Mouse (Mus musculus) stomach, embryonic 16.5 days (tissue): Measurements from ENCODE around the gene Tet2. TPM values are rescaled to one million over a fixed set of nuclear protein-coding genes. Genes with fewer than 3 reads are reported as not detected.
"Not testable (repeated sequence)": the region's sequence is repeated elsewhere in the genome, so short reads cannot be mapped to it uniquely, and the experiment has no call there.

ENCODE experiments used
- ATAC-seq: fragments of 200-750 bp; cut with Nextera tagmentation; 2 replicates; pipeline ENCODE4 v1.8.0; 2017; ENCODE audit warnings: moderate number of reproducible peaks, moderate TSS enrichment; ENCODE audit not compliant: insufficient read depth, low FRiP score
- H3K27ac ChIP-seq: fragments of 300-500 bp; sonication (generic); 2 replicates; pipeline ENCODE4 v1.5.1; 2014; ENCODE audit warnings: low read length
- H3K27me3 ChIP-seq: fragments of 300-500 bp; sonication (generic); 2 replicates; pipeline ENCODE4 v1.6.1; 2014; ENCODE audit warnings: low read length, control low read depth, mixed read lengths; ENCODE audit not compliant: control insufficient read depth, insufficient read depth
- H3K36me3 ChIP-seq: fragments of 300-500 bp; sonication (generic); 2 replicates; pipeline ENCODE4 v1.6.1; 2014; ENCODE audit warnings: low read length; ENCODE audit not compliant: control insufficient read depth, insufficient read depth
- H3K4me1 ChIP-seq: fragments of 300-500 bp; sonication (generic); 2 replicates; pipeline ENCODE4 v1.6.1; 2014; ENCODE audit warnings: low read length, control low read depth, mixed read lengths; ENCODE audit not compliant: control insufficient read depth, insufficient read depth
- H3K4me2 ChIP-seq: fragments of 300-500 bp; sonication (generic); 2 replicates; pipeline ENCODE4 v1.6.1; 2014; ENCODE audit warnings: low read depth, low read length, mixed read lengths
- H3K4me3 ChIP-seq: fragments of 300-500 bp; sonication (generic); replicated peaks from 2 replicates; pipeline ENCODE4 v1.5.1; 2014; ENCODE audit warnings: mild to moderate bottlenecking, low read length
- H3K9ac ChIP-seq: fragments of 300-500 bp; sonication (generic); 2 replicates; pipeline ENCODE4 v1.6.1; 2014; ENCODE audit warnings: low read length
- H3K9me3 ChIP-seq: fragments of 300-500 bp; sonication (generic); replicated peaks from 2 replicates; pipeline ENCODE4 v1.6.1; 2016; ENCODE audit warnings: low read length, control low read depth; ENCODE audit not compliant: control insufficient read depth
- WGBS: fragments of 180-500 bp; shearing (Covaris S2); extraction: QIAGEN DNeasy Blood & Tissue Kit; methylation state at CpG from one replicate; pipeline ENCODE4 v1.1.7; 2014; 5-methylcytosine and 5-hydroxymethylcytosine counted together
- polyA plus RNA-seq: library from polyadenylated mRNA; unstranded; fragments of >200 nt; fragmentation: Nextera tagmentation; extraction: Ambion mirVana; gene quantifications from 2 replicates; pipeline ENCODE4 v1.2.1, GENCODE M21; 2015

The Tet2 gene
- polyA plus RNA-seq, 1 experiment from 2014 or later: 16.6 TPM

DNA sequence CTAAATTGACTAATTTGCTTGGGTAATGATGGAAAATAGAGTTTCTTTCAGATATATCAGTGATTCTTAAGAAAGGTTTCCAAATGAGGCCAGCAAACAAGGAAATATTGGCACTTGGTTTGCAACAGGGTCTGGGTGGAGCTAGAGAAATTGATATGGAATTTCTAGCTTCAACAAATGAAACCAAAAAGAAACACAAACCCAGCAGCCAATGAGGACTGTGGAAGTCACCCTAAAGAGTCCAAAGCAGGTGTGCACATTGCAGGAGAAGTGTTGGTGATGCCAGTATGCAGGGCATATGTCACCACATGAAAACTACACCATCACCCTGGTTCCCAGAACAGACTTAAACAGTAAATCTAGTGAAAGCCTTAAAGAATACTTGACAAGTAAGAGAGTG, 3.9 kb downstream of the Tet2 start:
- H3K4me3 ChIP-seq: no peak overlapping the region
- H3K4me2 ChIP-seq: no peak overlapping the region
- no peak overlapping the region for H3K27ac ChIP-seq
- ATAC-seq: no peak
- 0 out of 2 replicates have a peak, but pooled peaks cover 4% of the 10 kb centered on the region for H3K36me3 ChIP-seq
- H3K9me3 ChIP-seq: no peaks in the 10 kb centered on the region
- H3K27me3 ChIP-seq: no peaks in the 10 kb centered on the region
- H3K4me1 ChIP-seq: peaks cover 15% of the 10 kb centered on the region
- no peak overlapping the region for H3K9ac ChIP-seq

DNA sequence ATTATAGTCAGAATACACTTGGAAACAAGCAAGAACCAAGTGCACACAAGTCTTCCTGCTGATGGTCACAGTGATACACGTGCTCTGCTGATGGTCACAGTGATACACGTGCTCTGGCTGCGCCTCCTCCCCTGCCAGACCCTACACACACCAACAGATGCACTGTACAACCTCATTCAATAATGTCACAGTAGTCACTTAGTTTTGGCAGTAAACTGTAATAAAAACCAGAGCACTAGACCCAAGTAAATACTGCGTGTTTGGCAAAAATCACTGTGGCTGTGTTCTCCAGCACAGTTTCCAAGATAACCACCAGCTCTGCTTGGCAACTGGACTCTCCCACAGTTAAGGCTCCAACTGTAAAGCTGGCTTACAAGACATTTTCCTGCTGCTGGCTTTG, 4.9 kb downstream of the Tet2 start:
- Histone ChIP-seq H3K9ac (no peak overlapping the region), H3K4me2 (no peak overlapping the region), H3K27me3 (no peaks in the 10 kb centered on the region), H3K36me3 (0 out of 2 replicates have a peak, but pooled peaks cover 4% of the 10 kb centered on the region), H3K4me3 (no peak overlapping the region), H3K4me1 (peaks cover 17% of the 10 kb centered on the region), H3K27ac (no peak overlapping the region), H3K9me3 (no peaks in the 10 kb centered on the region)
- WGBS: 47% methylated on average over 4 of the region's 4 CpGs
- ATAC-seq: no peak

DNA sequence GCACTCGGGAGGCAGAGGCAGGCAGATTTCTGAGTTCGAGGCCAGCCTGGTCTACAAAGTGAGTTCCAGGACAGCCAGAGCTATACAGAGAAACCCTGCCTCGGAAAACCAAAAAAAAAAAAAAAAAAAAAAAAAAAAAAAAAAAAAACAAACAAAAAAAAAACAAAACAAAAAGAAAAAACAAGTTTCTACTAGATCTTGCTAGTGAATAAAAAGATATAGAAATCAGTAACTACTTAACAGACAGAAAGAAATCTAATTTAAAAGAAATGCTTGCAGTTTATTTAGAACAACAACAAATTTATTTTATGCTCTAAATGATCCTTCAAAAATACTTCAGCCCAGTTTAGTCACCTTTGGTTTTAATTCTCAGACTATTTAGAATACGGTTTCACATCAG, 6.4 kb downstream of the Tet2 start:
- 85% methylated on average over 3 of the region's 4 CpGs for WGBS
- H3K9me3 ChIP-seq, H3K4me2 ChIP-seq, H3K9ac ChIP-seq, H3K36me3 ChIP-seq, H3K4me3 ChIP-seq, H3K27ac ChIP-seq, ATAC-seq, H3K27me3 ChIP-seq: not testable (repeated sequence)
- H3K4me1 ChIP-seq: peaks cover 23% of the 10 kb centered on the region

DNA sequence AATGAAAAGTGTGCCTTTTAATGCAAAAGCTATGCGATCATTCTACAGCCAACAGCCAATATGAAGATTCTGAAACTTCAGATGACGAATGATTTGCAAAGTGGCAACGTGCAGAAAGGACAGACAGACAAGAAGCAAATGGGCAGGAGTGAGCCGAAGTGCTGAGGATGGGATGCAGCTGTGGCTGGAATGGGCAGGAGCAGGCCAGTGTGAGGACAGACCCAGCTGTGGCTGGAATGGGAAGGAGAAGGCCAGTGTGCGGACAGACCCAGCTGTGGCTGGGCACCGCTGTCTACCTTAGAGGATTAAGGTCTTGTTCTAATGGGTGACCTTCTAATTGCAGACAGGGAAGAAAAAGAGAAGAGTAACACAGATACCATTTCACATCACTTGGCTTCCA, 9.3 kb downstream of the Tet2 start:
- no peaks in the 10 kb centered on the region for H3K27me3 ChIP-seq
- WGBS: 78% methylated on average over 6 of the region's 6 CpGs
- H3K4me2 ChIP-seq: no peak overlapping the region
- no peaks in the 10 kb centered on the region for H3K9me3 ChIP-seq
- H3K4me1 ChIP-seq: peaks cover 22% of the 10 kb centered on the region
- H3K4me3 ChIP-seq: no peak overlapping the region
- ATAC-seq: no peak
- no peak overlapping the region for H3K27ac ChIP-seq
- no peak overlapping the region for H3K9ac ChIP-seq
- 0 out of 2 replicates have a peak, but pooled peaks cover 4% of the 10 kb centered on the region for H3K36me3 ChIP-seq

DNA sequence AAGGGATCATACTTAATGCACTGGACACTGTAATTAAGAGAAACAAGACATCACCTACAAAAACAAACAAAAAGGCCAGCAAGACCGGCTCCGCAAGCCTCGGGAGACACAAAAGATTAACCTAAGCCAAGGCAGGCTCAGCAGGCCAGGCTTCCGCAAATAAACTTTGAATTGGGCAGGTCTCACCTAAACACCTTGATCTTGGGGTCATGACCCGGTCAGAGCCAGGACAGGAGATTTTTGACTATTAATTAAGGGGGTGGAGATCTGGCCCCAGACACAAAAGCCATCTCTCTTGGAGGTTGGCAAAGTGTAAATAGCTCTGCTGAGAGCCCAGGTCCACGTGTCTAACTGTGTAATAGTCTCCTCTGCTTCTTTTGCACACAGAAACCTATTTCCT, 10.9 kb downstream of the Tet2 start:
- H3K27me3 ChIP-seq: no peaks in the 10 kb centered on the region
- no peak overlapping the region for H3K9ac ChIP-seq
- H3K36me3 ChIP-seq: 0 out of 2 replicates have a peak, but pooled peaks cover 4% of the 10 kb centered on the region
- H3K4me2 ChIP-seq: no peak overlapping the region
- no peak overlapping the region for H3K4me3 ChIP-seq
- peaks cover 14% of the 10 kb centered on the region for H3K4me1 ChIP-seq
- H3K27ac ChIP-seq: no peak overlapping the region
- WGBS: 33% methylated on average over 6 of the region's 6 CpGs
- no peak for ATAC-seq
- H3K9me3 ChIP-seq: no peaks in the 10 kb centered on the region

DNA sequence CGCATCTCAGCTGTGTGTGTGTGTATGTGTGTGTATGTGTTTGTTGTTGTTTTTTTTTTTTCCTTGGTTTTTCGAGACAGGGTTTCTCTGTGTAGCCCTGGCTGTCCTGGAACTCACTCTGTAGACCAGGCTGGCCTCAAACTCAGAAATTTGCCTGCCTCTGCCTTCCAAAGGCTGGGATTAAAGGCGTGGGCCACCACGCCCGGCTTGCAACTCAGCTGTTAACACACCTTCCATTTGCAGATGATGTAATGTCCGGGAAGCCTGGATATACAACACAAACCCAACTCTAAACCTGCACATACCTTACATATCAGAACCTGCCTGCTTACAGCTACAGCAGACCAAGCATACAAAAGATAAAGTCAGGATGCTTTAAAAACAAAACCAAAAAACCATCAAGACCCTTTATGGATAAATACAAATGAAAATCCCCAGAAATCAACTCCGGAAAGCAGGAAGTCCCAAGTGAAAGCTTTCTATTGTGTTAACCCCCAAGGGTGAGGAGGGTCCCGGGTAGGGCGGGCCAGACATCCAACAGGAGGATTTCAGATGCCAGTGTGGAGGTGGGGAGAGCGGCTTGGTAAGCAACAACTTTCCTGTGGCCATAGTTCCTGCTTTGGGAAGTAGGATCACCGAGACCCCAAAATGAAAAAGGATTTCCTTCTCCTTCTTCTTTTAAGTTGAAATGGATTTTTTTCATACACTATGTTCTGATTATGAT, 11.5 kb downstream of the Tet2 start:
- no peak overlapping the region for H3K27ac ChIP-seq
- no peak for ATAC-seq
- 58% methylated on average over 11 of the region's 11 CpGs for WGBS
- no peaks in the 10 kb centered on the region for H3K36me3 ChIP-seq
- H3K9ac ChIP-seq: no peak overlapping the region
- no peak overlapping the region for H3K4me3 ChIP-seq
- H3K4me1 ChIP-seq: peaks cover 14% of the 10 kb centered on the region
- no peak overlapping the region for H3K4me2 ChIP-seq
- H3K9me3 ChIP-seq: no peaks in the 10 kb centered on the region
- H3K27me3 ChIP-seq: no peaks in the 10 kb centered on the region

DNA sequence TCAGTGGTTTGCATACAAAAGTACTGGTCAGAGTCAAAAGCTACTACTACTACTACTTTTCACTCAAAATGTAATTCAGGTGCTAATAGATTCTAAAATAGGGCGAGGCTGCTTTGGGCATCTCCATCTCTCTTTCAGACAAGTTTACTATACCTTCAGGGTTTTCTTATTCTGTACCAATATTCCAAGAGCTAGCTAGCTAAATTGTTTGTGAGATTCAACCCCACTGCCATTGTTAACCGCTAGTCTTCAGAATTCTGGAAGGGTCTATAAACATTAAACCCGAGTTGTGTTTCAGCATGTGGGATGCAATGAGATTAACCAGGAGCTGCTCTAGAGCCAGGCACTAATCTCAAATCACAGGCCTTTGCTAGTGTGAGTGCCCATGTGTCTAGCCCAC, 12.1 kb downstream of the Tet2 start:
- Histone ChIP-seq H3K4me2 (no peak overlapping the region), H3K4me3 (no peak overlapping the region), H3K27me3 (no peaks in the 10 kb centered on the region), H3K27ac (no peak overlapping the region), H3K4me1 (peaks cover 14% of the 10 kb centered on the region), H3K36me3 (no peaks in the 10 kb centered on the region), H3K9me3 (no peaks in the 10 kb centered on the region), H3K9ac (no peak overlapping the region)
- 56% methylated on average over 3 of the region's 3 CpGs for WGBS
- ATAC-seq: no peak

DNA sequence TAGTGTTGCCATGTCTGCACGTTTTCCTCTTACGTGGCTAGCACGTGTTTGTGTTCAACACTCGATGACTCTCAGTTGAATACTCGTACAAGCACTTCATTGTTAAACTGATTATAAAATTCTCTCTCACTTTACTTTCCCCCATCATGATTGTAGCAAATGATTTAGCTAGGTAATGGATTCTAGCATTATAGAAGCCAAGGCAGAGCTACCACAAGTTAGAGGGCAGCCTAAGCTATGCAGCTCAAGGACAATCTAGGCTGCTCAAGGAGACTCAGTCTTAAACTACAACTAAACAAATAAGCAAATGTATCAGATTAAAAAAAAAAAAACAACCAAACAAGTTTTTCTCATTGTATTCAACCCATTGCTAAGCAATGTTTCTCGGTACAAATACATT, 12.7 kb downstream of the Tet2 start:
- Histone ChIP-seq H3K36me3 (no peaks in the 10 kb centered on the region), H3K4me1 (peaks cover 14% of the 10 kb centered on the region), H3K4me2 (no peak overlapping the region), H3K4me3 (no peak overlapping the region), H3K9me3 (no peaks in the 10 kb centered on the region), H3K27me3 (no peaks in the 10 kb centered on the region), H3K9ac (no peak overlapping the region), H3K27ac (no peak overlapping the region)
- no peak for ATAC-seq
- WGBS: 68% methylated on average over 6 of the region's 6 CpGs

DNA sequence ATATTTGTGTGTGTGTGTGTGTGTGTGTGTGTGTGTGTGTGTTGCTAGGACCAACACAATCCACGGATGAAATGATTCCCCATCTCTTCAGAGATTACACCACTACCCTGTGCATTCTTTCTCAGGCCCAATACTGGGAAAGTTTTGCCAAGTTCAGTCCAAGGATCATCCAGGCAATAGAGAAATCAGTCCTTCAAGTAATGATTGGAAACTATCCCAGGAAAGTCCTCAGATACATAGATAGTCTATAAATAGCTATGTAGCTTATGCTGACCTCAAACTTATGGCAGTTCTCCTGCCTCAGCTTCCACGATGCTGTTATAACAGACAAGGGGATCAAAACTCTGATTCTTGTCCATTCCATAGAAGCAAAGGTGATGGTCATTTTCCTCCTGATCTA, 13.8 kb downstream of the Tet2 start:
- Histone ChIP-seq H3K9me3 (no peaks in the 10 kb centered on the region), H3K4me1 (peaks cover 14% of the 10 kb centered on the region), H3K27me3 (no peaks in the 10 kb centered on the region), H3K4me2 (no peak overlapping the region), H3K4me3 (no peak overlapping the region), H3K9ac (no peak overlapping the region), H3K36me3 (no peaks in the 10 kb centered on the region), H3K27ac (no peak overlapping the region)
- 61% methylated on average over 2 of the region's 2 CpGs for WGBS
- ATAC-seq: no peak
